Mouse (Mus musculus): Measurements from ENCODE around the gene Fam53b.

DNA sequence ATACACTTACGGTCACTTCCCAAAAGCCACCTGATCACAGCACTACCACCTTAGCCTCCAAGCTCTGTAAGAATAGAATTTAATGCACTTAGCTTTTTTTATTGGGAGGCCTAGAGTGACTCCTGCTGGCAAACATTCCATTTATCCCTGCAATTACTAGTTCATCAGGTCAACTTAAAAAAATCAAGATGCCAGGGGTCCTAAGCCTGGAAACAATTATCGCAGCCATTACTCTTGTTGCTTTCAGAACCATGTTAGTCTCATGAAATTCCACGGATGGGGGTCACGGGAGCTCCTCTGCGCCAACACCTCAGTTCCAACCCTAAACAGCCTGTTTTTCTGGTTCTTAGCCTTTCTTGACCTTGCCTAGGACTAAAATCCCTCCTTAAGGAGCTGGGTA lies 1.4 kb upstream of the Fam53b start:
- no peak for TF ChIP-seq POLR2A (IDR thresholded peaks at IDR 0.05; ENCODE audit: borderline replicate concordance, control insufficient read depth, low read depth, low read length)
- TF ChIP-seq CTCF (IDR thresholded peaks at IDR 0.05; ENCODE audit: control insufficient read depth, insufficient read depth, low read length), result no peak
